Mouse (Mus musculus) NIH3T3 (cell line): Measurements from ENCODE around the gene Ttc28.

ENCODE experiments used
- DNase-seq: peaks from one replicate; pipeline ENCODE4 v3.0.0-alpha.2; 2012; ENCODE audit warnings: low read depth

Gene Ttc28

GRCm38 (mm10) chr5:111133754-111134153 is 254.2 kb downstream of the Ttc28 start:
- no peak for DNase-seq

DNA sequence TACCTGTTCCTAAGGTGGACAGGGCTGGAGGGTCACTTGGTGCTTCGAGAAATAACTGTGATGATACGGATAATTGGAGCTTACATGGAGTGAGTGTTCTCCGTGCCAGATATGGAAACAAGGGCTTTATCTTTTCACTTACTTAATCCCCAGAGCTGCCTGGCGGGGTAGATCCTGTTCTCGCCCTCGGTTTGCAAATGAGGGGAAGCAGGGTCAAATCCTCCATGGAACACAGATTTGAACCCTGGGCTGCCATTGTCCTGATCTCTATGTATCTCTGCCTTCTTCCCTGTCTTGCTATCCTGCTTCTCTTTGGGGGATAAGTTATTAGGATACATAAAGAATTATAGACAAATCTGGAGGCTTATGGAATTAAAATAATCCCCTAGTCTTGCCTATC is 257.7 kb downstream of the Ttc28 start:
- DNase-seq, result no peak

GRCm38 (mm10) chr5:111137742-111138141 is 258.1 kb downstream of the Ttc28 start:
- no peak for DNase-seq

GRCm38 (mm10) chr5:111138239-111138833 is 258.7 kb downstream of the Ttc28 start:
- DNase-seq, result no peak

GRCm38 (mm10) chr5:111138927-111139565 is 259.4 kb downstream of the Ttc28 start:
- no peak for DNase-seq

GRCm38 (mm10) chr5:111139622-111140021 is 260.0 kb downstream of the Ttc28 start:
- no peak for DNase-seq

DNA sequence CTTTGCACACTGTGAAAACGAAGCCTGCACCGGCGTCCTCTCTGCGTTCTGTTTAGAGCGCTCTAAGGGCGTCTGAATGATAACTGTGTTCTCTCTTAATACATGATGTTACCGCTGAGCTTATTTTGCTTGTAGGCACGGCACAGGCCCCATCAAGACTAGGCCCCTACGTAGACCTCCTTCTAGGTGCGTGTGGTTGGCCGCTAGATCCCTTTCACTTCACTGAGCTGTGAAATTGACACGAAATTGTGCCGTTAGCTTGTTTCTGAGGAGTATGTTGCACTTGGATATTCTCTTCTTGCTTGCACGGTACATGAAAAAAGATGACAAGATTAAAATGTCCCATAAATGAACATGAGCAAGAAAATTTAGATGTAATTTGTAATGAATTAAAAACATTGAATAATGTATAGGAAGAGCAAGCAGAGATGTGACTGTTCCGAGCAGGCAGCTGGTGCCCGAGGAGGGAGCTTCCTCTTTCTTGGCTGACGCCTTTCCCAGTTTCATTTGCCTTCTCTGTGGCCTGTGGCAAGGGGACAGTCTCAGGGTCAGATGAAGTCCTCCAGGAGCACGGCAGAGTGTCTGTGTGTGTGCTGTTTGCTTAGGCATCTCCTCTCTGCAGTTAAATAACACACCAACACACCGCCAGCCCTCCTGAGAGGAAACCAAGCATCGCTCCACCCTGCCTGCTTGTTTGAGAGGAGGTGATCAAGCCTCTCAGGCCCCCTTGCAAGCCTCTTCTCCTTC is 261.7 kb downstream of the Ttc28 start:
- no peak for DNase-seq

DNA sequence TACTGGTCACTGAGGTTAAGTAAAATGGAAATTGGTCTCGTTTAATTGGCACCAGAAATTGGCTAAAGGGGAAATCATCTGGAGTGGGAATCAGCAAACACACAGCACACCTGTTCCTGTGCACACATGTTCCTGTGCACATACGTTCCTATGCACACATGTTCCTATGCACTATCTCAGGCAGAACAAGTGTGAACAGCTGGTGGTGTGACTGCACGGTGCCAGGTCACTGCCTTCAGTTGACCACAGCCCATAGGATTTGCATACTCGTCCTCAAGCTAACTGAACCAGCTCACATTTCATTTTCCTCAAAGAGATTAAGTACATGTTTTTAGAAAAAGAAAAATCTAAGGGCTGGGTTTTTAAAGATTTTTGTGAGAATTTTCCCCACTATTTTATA is 263.2 kb downstream of the Ttc28 start:
- no peak for DNase-seq

DNA sequence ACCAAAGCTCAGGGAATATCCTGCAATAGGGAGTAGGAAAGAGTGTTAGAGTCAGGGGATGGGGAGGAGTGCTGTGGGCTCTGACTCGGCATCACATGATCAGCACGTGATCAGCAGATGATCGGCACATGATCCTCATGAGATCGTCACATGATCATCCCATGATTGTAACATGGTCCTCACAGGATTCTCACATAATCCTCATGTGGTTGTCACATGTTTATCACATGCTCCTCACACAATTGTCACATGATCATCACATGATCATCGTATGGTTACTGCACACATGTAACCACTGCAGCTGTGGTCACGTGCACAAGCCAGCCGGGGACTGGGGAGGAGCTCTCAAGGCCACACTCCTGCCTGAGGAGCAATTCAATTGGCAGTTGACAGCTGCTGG is 264.8 kb downstream of the Ttc28 start:
- peak; percentile 14 for DNase-seq

DNA sequence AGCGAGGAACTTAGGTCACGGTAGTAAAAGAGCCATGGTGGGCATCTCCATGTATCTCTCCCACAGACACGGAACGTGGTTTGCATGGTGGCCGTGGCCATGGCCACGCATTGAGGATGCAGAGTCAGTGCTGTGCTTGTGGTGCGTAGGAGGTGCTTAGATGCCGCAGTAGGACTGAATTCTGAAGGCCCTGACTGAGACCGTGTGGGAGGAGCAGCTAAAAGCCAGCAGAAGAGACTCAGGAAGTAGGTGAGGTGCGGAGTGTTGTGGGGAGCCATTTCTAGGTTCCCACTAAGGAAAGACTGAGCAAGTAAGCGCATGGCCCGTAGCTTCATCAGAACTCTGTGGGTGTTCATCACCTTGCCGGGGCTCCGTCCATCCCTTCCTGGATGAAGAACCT is 271.0 kb downstream of the Ttc28 start:
- no peak for DNase-seq

- peak; percentile 26 for DNase-seq
Observed at GRCm38 (mm10) chr5:111151882-111152759, 272.5 kb downstream of the Ttc28 start.

- no peak for DNase-seq
Observed at GRCm38 (mm10) chr5:111154586-111154985, 275.0 kb downstream of the Ttc28 start.

DNA sequence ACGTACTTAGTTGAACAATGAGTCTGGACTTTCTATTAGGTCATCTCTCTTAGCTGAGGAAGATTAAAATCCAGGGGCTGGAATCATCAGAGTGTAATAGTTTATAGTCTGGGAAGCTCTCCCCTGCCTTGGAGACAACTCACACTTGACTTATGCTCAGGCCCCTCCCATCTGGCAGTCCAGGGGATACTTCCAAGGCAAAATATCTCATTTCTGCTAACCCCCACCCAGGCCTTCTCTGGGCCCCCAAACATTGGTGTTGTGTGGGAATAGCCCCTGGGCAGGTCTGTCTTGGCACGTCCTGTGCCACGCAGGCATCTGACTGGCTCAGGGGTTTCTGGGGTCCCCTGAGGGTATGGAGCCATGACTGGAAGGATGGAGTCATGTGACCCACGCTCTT is 275.7 kb downstream of the Ttc28 start:
- DNase-seq, result no peak

- no peak for DNase-seq
Observed at GRCm38 (mm10) chr5:111155928-111156327, 276.3 kb downstream of the Ttc28 start.

DNA sequence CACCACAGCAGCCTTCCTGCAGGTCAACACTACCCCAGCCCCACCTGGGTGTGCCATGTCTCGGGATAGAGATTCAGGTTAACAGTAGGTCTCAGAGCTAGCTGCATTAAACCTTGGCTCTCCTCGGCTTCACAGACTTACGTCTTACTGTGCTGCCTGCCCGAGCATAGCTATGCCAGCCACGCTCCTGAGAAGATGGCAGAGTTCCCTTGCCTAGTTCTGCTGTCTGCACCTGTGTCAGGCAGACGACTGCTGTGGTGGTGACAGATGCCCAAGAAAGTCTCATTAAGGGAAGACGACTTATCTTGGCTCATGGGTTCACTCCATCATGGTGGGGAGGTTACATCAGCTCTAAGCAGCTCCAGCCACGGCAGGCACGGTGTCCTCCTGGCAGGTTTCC is 278.7 kb downstream of the Ttc28 start:
- no peak for DNase-seq

GRCm38 (mm10) chr5:111159628-111160321 is 280.2 kb downstream of the Ttc28 start:
- DNase-seq, result no peak

DNA sequence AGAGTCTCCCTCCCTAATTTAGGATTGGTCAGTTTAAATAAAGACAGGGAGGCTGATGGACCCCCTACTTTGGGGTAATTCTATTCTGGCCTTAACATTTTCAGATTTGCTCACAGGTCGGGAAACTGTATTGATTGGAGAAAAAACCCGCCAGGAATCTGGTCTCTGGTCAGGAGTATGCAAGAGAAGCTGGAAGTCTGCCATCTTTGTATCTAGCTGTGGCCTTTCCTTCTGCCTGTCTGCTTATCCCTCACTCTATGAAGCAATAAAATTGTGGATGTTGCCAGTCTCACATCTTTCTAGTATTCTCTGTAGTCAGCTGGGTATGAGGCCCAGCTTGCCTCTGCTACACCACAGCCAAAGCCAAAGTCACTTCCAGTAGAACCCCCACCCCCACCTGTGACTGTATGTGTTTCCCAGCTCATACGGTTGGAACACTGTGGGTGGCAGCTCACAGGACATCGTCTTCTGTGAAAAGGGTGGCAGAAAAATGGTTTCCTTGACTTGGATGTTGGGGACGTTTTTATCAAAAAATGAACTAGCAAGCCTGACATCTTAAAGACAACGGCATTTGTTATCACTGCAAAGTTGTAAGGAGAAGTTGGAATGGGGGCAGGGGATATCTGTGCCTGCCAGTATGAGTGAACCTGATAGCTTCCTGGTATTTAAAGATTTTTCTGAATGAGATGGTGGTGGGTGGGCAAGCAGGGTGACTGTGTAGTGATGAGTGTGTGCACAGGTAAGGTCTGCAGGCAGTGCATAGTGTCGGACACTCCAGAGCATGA is 281.7 kb downstream of the Ttc28 start:
- DNase-seq, result peak; percentile 50

GRCm38 (mm10) chr5:111162857-111163256 is 283.3 kb downstream of the Ttc28 start:
- DNase-seq, result no peak

DNA sequence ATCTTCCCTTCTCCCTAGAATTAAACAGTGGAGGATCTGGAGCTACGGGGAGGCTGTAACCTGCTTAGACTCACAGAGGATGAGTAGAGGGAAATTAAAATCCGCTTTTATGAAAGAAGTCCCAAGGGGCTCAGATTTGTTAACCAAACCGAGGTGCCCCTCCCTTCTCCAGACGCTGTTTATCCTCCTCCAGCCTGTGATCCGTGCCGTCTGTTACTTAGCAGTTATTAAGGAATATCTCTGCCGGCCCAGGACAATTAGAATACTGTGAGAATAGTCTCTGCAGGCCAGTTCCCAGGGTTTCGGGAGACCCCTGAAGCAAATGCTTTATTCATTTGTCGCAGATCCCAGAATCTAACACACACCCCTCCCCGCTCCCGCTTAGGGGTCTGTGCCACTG is 283.8 kb downstream of the Ttc28 start:
- no peak for DNase-seq

DNA sequence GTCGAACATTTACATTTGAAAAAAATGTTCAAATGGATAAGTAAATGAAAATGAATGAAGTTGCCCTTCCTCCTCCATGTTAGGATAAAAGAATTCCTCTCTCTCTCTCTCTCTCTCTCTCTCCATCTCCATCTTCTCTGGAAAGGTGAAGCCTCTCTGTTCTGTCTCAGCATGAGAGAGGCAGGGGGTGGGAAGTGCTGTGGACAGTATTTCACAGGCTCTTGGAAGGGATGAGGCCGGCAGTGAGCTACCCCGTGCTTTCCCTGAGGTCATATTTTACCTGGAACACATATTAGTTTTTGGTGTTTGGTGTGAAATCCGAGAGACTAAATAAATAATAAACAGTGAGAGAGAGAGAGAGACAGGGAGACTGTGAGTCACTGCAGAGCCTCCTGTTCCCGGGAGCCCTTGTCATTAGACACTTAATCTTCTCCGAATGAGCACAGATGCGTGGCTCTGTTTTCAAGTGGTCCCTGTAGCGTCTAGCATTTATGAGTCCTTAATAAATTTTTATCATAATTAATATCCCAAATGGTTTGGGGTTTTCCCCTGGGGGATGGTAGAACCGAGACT is 284.8 kb downstream of the Ttc28 start:
- DNase-seq, result no peak

DNA sequence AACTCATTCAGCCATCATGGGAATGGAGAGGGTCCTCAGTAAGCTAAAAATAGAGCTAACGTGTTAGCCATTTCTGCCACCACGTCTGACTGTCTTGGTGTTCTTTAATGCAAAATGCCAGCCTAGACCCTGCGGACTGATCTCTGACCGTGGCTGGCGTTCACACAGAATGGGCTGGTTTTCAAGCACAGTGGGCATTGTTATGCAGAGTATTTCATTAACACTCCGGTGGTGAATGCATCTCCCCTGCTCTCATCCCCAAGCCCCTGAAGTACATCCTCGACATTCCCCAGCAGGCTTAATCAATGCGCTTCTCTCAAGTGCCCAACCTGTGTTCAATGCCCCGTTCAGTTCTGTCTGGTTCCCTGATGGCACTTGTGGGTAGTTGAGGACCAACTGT is 290.8 kb downstream of the Ttc28 start:
- DNase-seq, result no peak
